Comparison of ENCODE assay signal across 28 mouse cellular contexts in the genomic region with DNA sequence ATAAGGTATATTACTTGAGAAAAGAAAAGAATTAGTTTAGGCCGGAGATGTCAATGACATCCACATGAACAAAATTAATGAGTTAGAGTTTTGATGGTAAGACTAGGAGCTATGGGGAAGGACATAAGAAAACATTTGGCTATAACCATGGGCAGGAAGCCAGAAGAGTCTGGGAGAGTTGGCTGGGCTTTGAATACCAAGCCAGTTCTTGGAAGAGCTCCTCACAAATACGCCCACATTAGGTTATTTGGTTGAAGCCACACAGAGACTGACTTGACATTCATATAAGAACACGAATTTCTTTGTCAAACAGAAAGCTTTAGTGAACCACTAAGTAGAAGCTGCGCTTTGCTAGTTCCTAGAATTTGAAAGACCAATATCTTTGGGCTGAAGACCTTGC.
DNase-seq lines count a peak whose midpoint lies in the region; ATAC-seq and TF ChIP-seq lines count a peak whose summit lies in the region.
"Had no signal": no experiment of that assay in that cellular context is flagged by ENCODE, and none has a peak within 500 bp of the region (broad histone marks: within the 10 kb centered on the region; RNA-seq: fewer than 3 reads in every experiment).

No protein-coding gene starts in this region.

- 88% methylated on average over 4 of the region's 4 CpGs for WGBS in midbrain, embryonic 15.5 days
- WGBS in stomach, postnatal 0 days = 69% methylated on average over 4 of the region's 4 CpGs

- no peak overlapping the region for H3K27ac ChIP-seq in midbrain, embryonic 15.5 days
- H3K27ac ChIP-seq in stomach, postnatal 0 days (replicated peaks) = no peak overlapping the region
- H3K27ac ChIP-seq: forebrain, embryonic 13.5 days; gastrocnemius, adult 2 months; heart, embryonic 10.5 days; hindbrain, embryonic 14.5 days; intestine, embryonic 15.5 days; kidney, embryonic 15.5 days; limb, embryonic 13.5 days; liver, embryonic 12.5 days; midbrain, embryonic 13.5 days; neural tube, embryonic 13.5 days; stomach, embryonic 15.5 days had no signal

- no peak for TF ChIP-seq EP300 in stomach, postnatal 0 days (optimal IDR thresholded peaks at IDR 0.05)

- no peaks in the 10 kb centered on the region for H3K27me3 ChIP-seq in midbrain, embryonic 15.5 days (replicated peaks)
- no peaks in the 10 kb centered on the region for H3K27me3 ChIP-seq in stomach, postnatal 0 days (ENCODE audit: control insufficient read depth, insufficient read depth, low read length)
- H3K27me3 ChIP-seq: forebrain, embryonic 13.5 days; intestine, embryonic 15.5 days; kidney, embryonic 15.5 days; limb, embryonic 13.5 days; liver, embryonic 12.5 days; megakaryocyte, embryonic 14.5 days; midbrain, embryonic 13.5 days; neural tube, embryonic 13.5 days; stomach, embryonic 15.5 days had no signal

- H3K9me3 ChIP-seq in midbrain, embryonic 15.5 days = no peaks in the 10 kb centered on the region
- no peaks in the 10 kb centered on the region for H3K9me3 ChIP-seq in stomach, postnatal 0 days (ENCODE audit: control insufficient read depth, low read length)
- H3K9me3 ChIP-seq: forebrain, embryonic 13.5 days; heart, embryonic 10.5 days; intestine, embryonic 15.5 days; kidney, embryonic 15.5 days; limb, embryonic 13.5 days; liver, embryonic 12.5 days; megakaryocyte, embryonic 14.5 days; midbrain, embryonic 13.5 days; neural tube, embryonic 13.5 days; stomach, embryonic 15.5 days had no signal

- no peak overlapping the region for H3K9ac ChIP-seq in midbrain, embryonic 15.5 days
- no peak overlapping the region for H3K9ac ChIP-seq in stomach, postnatal 0 days (ENCODE audit: low read length)
- H3K9ac ChIP-seq: forebrain, embryonic 13.5 days; hindbrain, embryonic 14.5 days; intestine, embryonic 15.5 days; kidney, embryonic 15.5 days; limb, embryonic 13.5 days; liver, embryonic 12.5 days; midbrain, embryonic 13.5 days; neural tube, embryonic 13.5 days; stomach, embryonic 15.5 days had no signal

- DNase-seq in cerebellum, adult 11-12 months = peak; percentile 30
- DNase-seq in cerebellum, adult 11 months = no peak
- peak; percentile 65 for DNase-seq in Muller cell, postnatal 12 days (ENCODE audit: inconsistent ontology term)
- peak; percentile 57 to 60 for DNase-seq in cerebellum, postnatal 10 days
- peak; percentile 56 for DNase-seq in fibroblast of lung, adult 2 months (ENCODE audit: low read depth)
- no peak for DNase-seq in gastrocnemius, adult 8-10 months (ENCODE audit: low spot score in 2 of 2)
- DNase-seq in stomach, postnatal 0 days (ENCODE audit: low spot score) = no peak
- DNase-seq: gastrocnemius, adult 2 months; heart, postnatal 4 days; kidney, postnatal 36 days; lung, adult 18-20 months; retina, postnatal 1 day; right cerebral cortex, postnatal 25 days; thymus, adult 2 months; thymus, postnatal 4 days had no signal

- no peaks in the 10 kb centered on the region for H3K4me1 ChIP-seq in midbrain, embryonic 15.5 days
- H3K4me1 ChIP-seq in stomach, postnatal 0 days (replicated peaks; ENCODE audit: control insufficient read depth, insufficient read depth) = no peaks in the 10 kb centered on the region
- H3K4me1 ChIP-seq: forebrain, embryonic 13.5 days; heart, embryonic 10.5 days; intestine, embryonic 15.5 days; kidney, embryonic 15.5 days; limb, embryonic 13.5 days; liver, embryonic 12.5 days; megakaryocyte, embryonic 14.5 days; midbrain, embryonic 13.5 days; neural tube, embryonic 13.5 days; stomach, embryonic 15.5 days had no signal

- TF ChIP-seq CTCF in stomach, postnatal 0 days (IDR thresholded peaks at IDR 0.05; ENCODE audit: low read depth) = no peak

- ATAC-seq in midbrain, embryonic 15.5 days (replicated peaks) = no peak
- no peak for ATAC-seq in stomach, postnatal 0 days (ENCODE audit: low FRiP score, low TSS enrichment)
- ATAC-seq: forebrain, embryonic 13.5 days; intestine, embryonic 15.5 days; liver, embryonic 12.5 days; midbrain, embryonic 13.5 days had no signal

- H3K4me3 ChIP-seq in midbrain, embryonic 15.5 days = no peak overlapping the region
- no peak overlapping the region for H3K4me3 ChIP-seq in stomach, postnatal 0 days (ENCODE audit: low read depth, low read length)
- H3K4me3 ChIP-seq: forebrain, embryonic 13.5 days; gastrocnemius, adult 2 months; heart, embryonic 10.5 days; intestine, embryonic 15.5 days; kidney, embryonic 15.5 days; limb, embryonic 13.5 days; liver, embryonic 12.5 days; megakaryocyte, embryonic 14.5 days; midbrain, embryonic 13.5 days; myocyte; neural tube, embryonic 13.5 days; stomach, embryonic 15.5 days had no signal

- no peaks in the 10 kb centered on the region for H3K36me3 ChIP-seq in midbrain, embryonic 15.5 days (replicated peaks)
- no peaks in the 10 kb centered on the region for H3K36me3 ChIP-seq in stomach, postnatal 0 days (ENCODE audit: control insufficient read depth, insufficient read depth, low read length)
- H3K36me3 ChIP-seq: heart, embryonic 10.5 days; intestine, embryonic 15.5 days; kidney, embryonic 15.5 days; limb, embryonic 13.5 days; liver, embryonic 12.5 days; midbrain, embryonic 13.5 days; neural tube, embryonic 13.5 days; stomach, embryonic 15.5 days had no signal

- H3K4me2 ChIP-seq in midbrain, embryonic 15.5 days = no peak overlapping the region
- no peak overlapping the region for H3K4me2 ChIP-seq in stomach, postnatal 0 days (replicated peaks; ENCODE audit: low read depth)
- H3K4me2 ChIP-seq: forebrain, embryonic 13.5 days; hindbrain, embryonic 14.5 days; intestine, embryonic 15.5 days; kidney, embryonic 15.5 days; limb, embryonic 13.5 days; liver, embryonic 12.5 days; midbrain, embryonic 13.5 days; neural tube, embryonic 13.5 days; stomach, embryonic 15.5 days had no signal

Comparison
In these comparisons a context has a peak if more than half of its experiments do, and no peak if none do; other contexts are left out.
1. DNase-seq: peak in cerebellum, adult 11-12 months (single experiment), Muller cell, postnatal 12 days (single experiment), cerebellum, postnatal 10 days (2 of 2) and fibroblast of lung, adult 2 months (single experiment); none in cerebellum, adult 11 months (single experiment), gastrocnemius, adult 8-10 months (0 of 2) and stomach, postnatal 0 days (single experiment).